Mouse (Mus musculus): ENCODE data around the gene Litaf. TPM values are rescaled to one million over a fixed set of nuclear protein-coding genes. Genes with fewer than 3 reads are reported as not detected.

The Litaf gene
- polyA plus RNA-seq (2016; fragmentation: Nextera tagmentation; extraction: Ambion mirVana): 50.7 and 53.6 TPM in 2 replicates

DNA sequence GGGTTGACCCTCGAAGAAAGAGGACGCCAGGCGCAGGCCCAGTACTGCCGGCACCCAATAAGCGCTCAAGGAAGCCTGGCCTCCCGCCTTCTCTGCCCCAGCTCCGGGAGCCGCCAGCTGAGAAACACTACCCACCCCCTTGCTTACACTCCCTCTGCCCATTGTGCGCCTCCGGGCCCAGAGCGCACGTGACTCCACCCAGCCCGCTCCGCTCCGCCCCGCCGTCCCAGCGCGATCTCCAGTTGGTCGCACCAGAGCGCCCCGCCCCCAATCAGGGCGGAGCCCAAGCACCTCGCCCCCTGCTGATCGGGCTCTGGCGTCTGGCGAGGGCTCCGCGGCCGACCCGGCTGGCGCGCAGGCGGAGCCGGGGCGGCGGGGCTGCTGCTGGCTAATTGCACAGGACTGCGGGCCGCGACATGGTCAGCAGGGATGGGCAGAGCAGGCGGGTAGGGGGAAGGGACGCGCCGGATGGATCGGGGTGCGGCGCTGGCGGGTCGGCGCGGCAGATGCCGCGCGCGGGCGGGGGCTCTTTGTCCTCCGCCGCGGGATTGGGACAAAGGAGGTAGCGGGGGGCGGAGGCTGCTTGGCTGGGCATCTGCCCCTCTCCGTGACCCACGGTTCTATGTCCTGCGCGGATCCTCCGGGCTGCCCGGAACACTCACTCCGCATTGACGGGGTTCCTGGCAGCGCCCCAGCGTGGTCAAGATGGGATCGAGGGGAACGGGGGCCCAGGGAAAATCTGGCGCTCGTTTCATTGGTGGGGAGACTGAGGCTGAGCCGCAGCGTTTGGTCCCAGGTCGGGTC, at the start of gene Litaf:
TSS of gene Litaf (minus strand) at position 129 of the 804 bp plus-strand sequence.
- peak within 1 kb of the TSS; percentile 78 for H3K4me3 ChIP-seq (replicated peaks)
- WGBS: under 1% methylated on average over 78 of the region's 78 CpGs
- no peaks in the 10 kb centered on the region for H3K9me3 ChIP-seq
- H3K36me3 ChIP-seq (replicated peaks): peaks cover 4% of the 10 kb centered on the region; the same call in 1 of the 2 replicates
- peak within 1 kb of the TSS; percentile 94 for H3K9ac ChIP-seq
- ATAC-seq (ENCODE audit: low FRiP score): peak; percentile 98
- no peaks in the 10 kb centered on the region for H3K27me3 ChIP-seq
- H3K27ac ChIP-seq: peak within 1 kb of the TSS; percentile 99
- peak within 1 kb of the TSS; percentile 85 for H3K4me2 ChIP-seq
- peaks cover 68% of the 10 kb centered on the region for H3K4me1 ChIP-seq

DNA sequence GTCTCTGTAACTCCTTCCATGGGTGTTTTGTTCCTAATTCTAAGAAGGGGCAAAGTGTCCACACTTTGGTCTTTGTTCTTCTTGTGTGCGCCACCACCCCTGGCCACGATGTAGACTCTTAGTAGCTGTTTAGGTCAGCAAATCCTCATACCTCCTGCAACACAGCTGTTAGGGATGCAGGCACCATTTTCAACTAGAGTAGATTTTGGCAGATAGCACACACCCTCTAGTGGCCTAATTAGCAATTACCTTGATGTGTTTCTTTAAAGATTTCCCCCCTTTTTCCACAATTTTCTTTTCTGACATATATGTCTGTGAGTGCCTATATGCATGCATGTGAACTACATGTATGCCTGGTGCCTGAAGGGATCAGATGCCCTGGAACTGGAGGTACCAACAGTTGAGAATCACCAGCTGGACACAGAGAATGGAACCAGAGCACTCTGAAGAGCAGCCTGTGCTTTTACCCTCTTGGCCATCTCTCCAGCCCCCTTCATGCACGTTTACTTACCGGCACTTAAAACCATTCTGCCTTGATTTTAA, 43.3 kb upstream of the Litaf start:
- no peak for ATAC-seq (ENCODE audit: low FRiP score)
- H3K4me1 ChIP-seq: no peaks in the 10 kb centered on the region
- H3K36me3 ChIP-seq (replicated peaks): 0 out of 2 replicates have a peak, but pooled peaks cover 3% of the 10 kb centered on the region
- H3K9me3 ChIP-seq: no peaks in the 10 kb centered on the region
- 72% methylated on average over 4 of the region's 4 CpGs for WGBS
- H3K4me2 ChIP-seq: no peak overlapping the region
- H3K4me3 ChIP-seq (replicated peaks): no peak overlapping the region
- no peak overlapping the region for H3K27ac ChIP-seq
- H3K27me3 ChIP-seq: no peaks in the 10 kb centered on the region
- H3K9ac ChIP-seq: no peak overlapping the region

DNA sequence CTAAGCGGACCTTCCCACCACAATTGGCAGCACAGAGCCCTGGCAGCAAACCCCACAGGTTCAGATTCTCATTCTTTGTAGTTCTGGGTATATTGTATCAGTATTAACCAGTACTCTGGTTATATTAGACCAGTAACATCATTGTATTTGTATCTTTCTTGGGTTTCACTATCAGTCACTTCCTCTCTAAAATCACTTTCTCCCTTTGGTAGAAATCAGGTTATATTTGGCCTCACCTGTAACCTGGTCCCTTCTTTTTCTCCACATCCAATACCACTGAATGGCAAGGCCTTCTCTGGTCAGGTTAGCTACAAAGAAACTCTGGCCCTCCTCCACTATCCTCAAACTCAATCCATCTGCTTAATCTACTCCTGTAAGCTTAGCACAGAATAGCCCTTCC, 38.9 kb upstream of the Litaf start:
- Histone ChIP-seq H3K27ac (no peak overlapping the region), H3K36me3 (replicated peaks) (0 out of 2 replicates have a peak, but pooled peaks cover 3% of the 10 kb centered on the region), H3K4me1 (no peaks in the 10 kb centered on the region), H3K9ac (no peak overlapping the region), H3K4me2 (no peak overlapping the region), H3K27me3 (no peaks in the 10 kb centered on the region), H3K9me3 (no peaks in the 10 kb centered on the region), H3K4me3 (replicated peaks) (no peak overlapping the region)
- ATAC-seq (ENCODE audit: low FRiP score): no peak
- WGBS: 86% methylated on average over 1 of the region's 1 CpGs

DNA sequence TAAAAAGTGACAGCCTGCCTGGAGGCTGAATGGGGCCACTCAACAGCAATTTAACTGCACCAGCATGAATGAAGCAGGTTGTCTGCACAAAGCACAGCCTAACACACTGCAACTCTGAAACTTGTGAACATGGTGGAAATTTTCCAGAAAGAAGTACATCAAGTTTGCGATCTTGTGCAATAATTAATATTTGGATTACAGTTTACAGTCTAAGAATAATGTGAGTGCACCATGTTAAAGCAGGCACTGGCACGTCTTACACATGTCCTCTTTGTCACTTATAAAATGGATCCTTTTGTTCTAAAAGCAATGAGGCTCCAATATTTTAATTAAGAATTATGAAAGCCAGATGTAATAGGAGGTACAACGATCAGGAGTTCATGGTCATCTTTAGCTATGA, 31.3 kb upstream of the Litaf start:
- no peak for ATAC-seq (ENCODE audit: low FRiP score)
- H3K36me3 ChIP-seq (replicated peaks): 0 out of 2 replicates have a peak, but pooled peaks cover 13% of the 10 kb centered on the region
- no peak overlapping the region for H3K4me2 ChIP-seq
- no peaks in the 10 kb centered on the region for H3K9me3 ChIP-seq
- no peaks in the 10 kb centered on the region for H3K27me3 ChIP-seq
- H3K9ac ChIP-seq: no peak overlapping the region
- H3K4me3 ChIP-seq (replicated peaks): no peak overlapping the region
- 87% methylated on average over 3 of the region's 3 CpGs for WGBS
- peaks cover 3% of the 10 kb centered on the region; the same call in 1 of the 2 replicates for H3K4me1 ChIP-seq
- no peak overlapping the region for H3K27ac ChIP-seq

DNA sequence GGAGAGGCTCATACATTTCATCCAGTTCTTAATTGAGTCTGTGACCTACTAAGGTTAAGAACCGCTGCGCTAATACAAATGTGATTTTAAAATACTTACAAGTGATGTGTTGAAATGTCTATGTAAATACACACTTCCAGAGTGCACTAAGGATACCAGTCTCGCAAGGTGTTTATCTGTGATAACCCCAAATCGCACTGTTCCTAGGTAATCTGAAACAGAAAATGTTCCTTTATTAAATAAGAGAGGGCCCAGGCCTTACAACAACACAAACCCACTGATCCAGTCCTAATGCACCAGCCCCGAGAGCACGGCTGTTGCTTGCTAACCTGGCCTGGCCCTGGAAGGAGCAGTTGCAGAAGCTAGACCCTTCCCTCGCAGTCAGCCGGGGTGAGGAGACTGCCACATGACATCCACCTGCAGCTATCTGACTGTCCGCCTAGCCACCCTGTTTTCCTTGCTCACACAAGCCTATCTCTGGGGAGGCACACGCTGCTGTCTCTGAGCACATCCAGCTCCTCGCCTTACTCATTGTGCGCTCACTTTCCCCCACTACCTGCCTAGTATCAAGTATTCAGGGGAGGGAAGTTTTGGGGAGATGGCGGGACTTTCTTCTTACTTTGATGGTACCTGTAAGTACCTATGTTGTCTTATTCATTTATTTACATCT, 27.9 kb upstream of the Litaf start:
- no peak overlapping the region for H3K9ac ChIP-seq
- H3K27ac ChIP-seq: no peak overlapping the region
- H3K4me3 ChIP-seq (replicated peaks): no peak overlapping the region
- peaks cover 3% of the 10 kb centered on the region; the same call in 1 of the 2 replicates for H3K4me1 ChIP-seq
- H3K27me3 ChIP-seq: no peaks in the 10 kb centered on the region
- no peaks in the 10 kb centered on the region for H3K9me3 ChIP-seq
- no peak overlapping the region for H3K4me2 ChIP-seq
- peaks cover 33% of the 10 kb centered on the region for H3K36me3 ChIP-seq (replicated peaks)
- 93% methylated on average over 13 of the region's 13 CpGs for WGBS
- no peak for ATAC-seq (ENCODE audit: low FRiP score)

DNA sequence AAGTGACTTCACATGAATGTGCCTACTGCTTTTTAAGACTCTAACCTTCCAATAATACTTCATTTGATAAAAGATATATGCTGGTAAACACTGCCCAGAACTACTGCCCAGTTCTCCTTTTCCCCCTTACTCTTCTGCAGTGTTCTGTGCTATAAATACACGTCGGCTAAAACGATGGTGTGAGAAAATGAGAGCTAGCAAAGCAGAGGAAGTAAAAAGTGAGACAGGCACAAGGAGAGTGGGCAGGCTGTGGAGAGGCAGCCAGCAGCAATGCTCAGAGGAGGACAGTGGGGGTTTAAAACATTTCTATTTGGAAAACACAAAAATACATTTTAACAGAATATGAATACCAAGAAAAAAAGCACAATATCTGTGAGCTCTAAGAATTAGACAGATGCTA, 26.6 kb upstream of the Litaf start:
- Histone ChIP-seq H3K4me1 (peaks cover 7% of the 10 kb centered on the region; the same call in 1 of the 2 replicates), H3K27ac (no peak overlapping the region), H3K9ac (no peak overlapping the region), H3K9me3 (no peaks in the 10 kb centered on the region), H3K27me3 (no peaks in the 10 kb centered on the region), H3K4me3 (replicated peaks) (no peak overlapping the region), H3K36me3 (replicated peaks) (peaks cover 42% of the 10 kb centered on the region), H3K4me2 (no peak overlapping the region)
- no peak for ATAC-seq (ENCODE audit: low FRiP score)
- WGBS: 83% methylated on average over 3 of the region's 3 CpGs

DNA sequence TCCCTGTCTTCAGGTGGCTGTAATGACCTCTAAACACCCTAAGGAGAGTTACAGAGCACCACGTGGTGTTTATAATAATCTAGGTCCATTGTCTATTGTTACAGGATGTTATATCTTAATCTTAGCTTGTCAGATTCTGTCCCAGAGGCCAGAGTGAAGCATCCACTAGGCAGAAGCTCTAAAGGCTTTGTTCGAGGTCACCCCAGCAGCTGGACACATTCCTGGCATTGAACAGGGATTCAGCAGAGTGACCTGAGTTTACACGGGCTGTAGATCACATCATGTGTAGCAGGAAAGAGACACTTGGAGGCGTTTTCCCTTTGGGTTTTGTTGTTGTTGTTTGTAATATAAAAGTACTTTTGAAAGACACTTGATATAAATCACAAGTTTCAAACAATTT, 26.1 kb upstream of the Litaf start:
- peaks cover 42% of the 10 kb centered on the region for H3K36me3 ChIP-seq (replicated peaks)
- H3K27ac ChIP-seq: no peak overlapping the region
- 85% methylated on average over 4 of the region's 4 CpGs for WGBS

DNA sequence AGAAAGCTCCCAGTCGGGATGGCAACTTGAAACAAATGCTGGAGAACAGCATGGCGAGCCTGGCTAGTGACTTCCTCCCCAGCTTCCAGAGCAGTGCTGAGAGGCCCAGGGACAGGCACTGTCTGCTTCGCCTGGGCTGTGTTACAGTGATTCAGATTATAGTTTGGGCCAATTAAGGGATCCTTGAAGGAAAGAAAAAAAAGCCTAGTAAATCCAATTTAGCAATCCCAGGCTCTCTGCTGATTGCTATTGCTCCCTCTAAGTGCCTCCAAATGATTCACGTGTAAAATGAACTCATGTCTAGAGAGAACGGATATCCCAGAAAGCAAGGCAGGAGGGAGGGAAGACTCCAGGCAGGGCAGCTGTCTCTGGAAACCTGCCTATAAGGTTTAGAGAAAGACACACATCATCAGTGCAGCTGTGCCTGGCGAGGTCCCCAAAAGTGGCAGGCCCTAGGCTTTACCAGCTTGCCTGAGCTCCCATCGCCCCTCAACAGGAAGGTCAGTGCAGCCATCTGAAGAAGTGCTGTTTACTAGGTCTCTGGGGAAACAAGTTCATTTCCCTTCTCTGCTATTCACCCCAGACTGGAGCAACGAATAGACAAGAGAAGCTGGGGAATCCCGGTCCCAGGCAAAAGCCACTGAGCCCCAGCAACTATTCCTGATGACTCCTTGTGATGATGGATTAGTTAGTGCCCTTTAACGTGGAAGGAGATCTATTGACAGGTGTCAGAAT, 25.0 kb upstream of the Litaf start:
- 83% methylated on average over 10 of the region's 10 CpGs for WGBS
- ATAC-seq (ENCODE audit: low FRiP score): no peak
- no peak overlapping the region for H3K9ac ChIP-seq
- H3K27me3 ChIP-seq: no peaks in the 10 kb centered on the region
- H3K4me2 ChIP-seq: no peak overlapping the region
- no peak overlapping the region for H3K27ac ChIP-seq
- H3K9me3 ChIP-seq: no peaks in the 10 kb centered on the region
- H3K4me1 ChIP-seq: peaks cover 12% of the 10 kb centered on the region; the same call in 1 of the 2 replicates
- H3K4me3 ChIP-seq (replicated peaks): no peak overlapping the region
- peaks cover 42% of the 10 kb centered on the region for H3K36me3 ChIP-seq (replicated peaks)

More for the DNA sequence above, 26.1 kb upstream of the Litaf start:
- no peak for ATAC-seq (ENCODE audit: low FRiP score)
- Histone ChIP-seq H3K4me2 (no peak overlapping the region), H3K4me1 (peaks cover 8% of the 10 kb centered on the region; the same call in 1 of the 2 replicates), H3K9me3 (no peaks in the 10 kb centered on the region), H3K4me3 (replicated peaks) (no peak overlapping the region), H3K27me3 (no peaks in the 10 kb centered on the region), H3K9ac (no peak overlapping the region)

DNA sequence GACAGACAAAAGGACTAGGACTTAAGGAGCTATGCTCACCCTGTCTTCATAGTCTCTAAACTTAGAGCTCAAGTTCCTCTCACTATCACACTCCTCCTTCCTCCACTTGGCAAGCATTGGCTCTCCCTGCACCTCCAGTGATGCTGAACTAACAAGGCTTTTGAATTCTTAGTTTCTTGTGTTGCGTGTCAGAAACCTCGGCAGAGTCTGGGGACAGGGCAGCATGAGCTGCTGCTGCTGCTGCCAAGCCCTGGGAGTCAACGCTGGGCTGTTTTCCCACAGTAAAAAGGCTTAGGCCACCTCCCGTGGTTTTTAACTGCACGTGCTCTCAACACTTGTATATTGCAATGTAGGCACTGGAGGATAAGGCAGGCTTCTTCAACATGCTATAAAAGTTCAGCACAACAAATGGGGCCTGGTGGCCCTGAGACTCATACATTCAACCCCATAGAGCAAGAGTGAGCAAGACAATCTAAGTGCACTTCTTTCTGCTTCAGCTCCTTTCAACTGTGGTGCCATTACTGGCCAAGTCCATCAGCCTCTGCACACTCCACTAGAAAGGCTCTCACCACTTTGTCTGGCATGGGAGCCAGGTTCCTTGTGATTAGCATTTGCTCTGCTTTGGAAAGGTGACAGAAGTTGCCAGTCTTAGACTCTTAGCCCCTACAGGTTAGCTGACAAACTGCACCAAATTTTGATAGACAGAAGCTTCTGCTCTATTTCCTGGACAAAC, 21.1 kb upstream of the Litaf start:
- H3K36me3 ChIP-seq (replicated peaks): peaks cover 59% of the 10 kb centered on the region
- no peak overlapping the region for H3K4me2 ChIP-seq
- H3K27ac ChIP-seq: peak overlapping the region; percentile 61
- no peaks in the 10 kb centered on the region for H3K27me3 ChIP-seq
- H3K9me3 ChIP-seq: no peaks in the 10 kb centered on the region
- H3K4me3 ChIP-seq (replicated peaks): no peak overlapping the region
- H3K4me1 ChIP-seq: peaks cover 12% of the 10 kb centered on the region; the same call in 1 of the 2 replicates
- WGBS: 29% methylated on average over 5 of the region's 5 CpGs
- peak; percentile 66; the same call in 1 of the 2 replicates for ATAC-seq (ENCODE audit: low FRiP score)
- H3K9ac ChIP-seq: no peak overlapping the region

DNA sequence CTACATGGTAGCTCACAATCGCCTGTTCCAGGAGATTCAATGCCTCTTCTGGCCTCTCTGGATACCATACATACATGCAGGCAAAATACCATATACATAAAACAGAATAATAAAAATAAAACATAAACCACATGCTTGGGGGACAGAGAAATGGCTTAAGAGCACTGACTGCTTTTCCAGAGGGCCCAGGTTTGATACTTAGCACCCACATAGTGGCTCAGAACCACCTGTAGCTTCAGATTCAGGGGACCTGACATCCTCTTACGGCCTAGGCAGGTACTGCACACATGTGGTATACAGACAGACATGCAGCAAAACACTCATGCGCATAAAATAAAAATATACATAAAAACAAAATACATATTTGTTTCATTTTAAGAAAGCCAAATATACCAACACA, 20.3 kb upstream of the Litaf start:
- Histone ChIP-seq H3K4me3 (replicated peaks) (no peak overlapping the region), H3K4me1 (peaks cover 12% of the 10 kb centered on the region; the same call in 1 of the 2 replicates), H3K27ac (no peak overlapping the region), H3K27me3 (no peaks in the 10 kb centered on the region), H3K4me2 (no peak overlapping the region), H3K9me3 (no peaks in the 10 kb centered on the region), H3K9ac (no peak overlapping the region), H3K36me3 (replicated peaks) (peaks cover 57% of the 10 kb centered on the region)
- ATAC-seq (ENCODE audit: low FRiP score): no peak
- WGBS: 93% methylated on average over 3 of the region's 3 CpGs

DNA sequence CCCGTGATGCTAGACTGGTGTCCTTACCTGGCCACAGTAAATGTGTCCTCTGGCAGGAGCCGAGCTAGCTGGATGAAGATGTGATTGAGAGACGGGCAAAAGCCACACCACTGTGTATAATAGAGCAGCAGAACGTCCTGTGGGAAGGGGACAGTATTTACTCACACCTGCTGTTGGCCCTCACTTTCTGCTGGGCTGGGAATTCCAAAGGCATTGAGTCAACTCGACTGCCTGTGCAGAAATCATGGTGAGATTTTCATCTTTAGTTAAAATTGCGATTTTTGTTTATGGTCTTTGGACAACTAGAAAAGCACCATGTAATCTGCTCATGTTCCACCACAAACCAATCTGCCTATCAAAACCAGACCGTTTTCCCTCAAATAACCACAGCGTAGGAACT, 18.2 kb upstream of the Litaf start:
- 91% methylated on average over 8 of the region's 8 CpGs for WGBS
- no peak overlapping the region for H3K27ac ChIP-seq
- H3K9ac ChIP-seq: no peak overlapping the region
- H3K27me3 ChIP-seq: no peaks in the 10 kb centered on the region
- H3K4me2 ChIP-seq: no peak overlapping the region
- ATAC-seq (ENCODE audit: low FRiP score): no peak
- H3K4me1 ChIP-seq: peaks cover 12% of the 10 kb centered on the region; the same call in 1 of the 2 replicates
- H3K9me3 ChIP-seq: no peaks in the 10 kb centered on the region
- no peak overlapping the region for H3K4me3 ChIP-seq (replicated peaks)
- peaks cover 56% of the 10 kb centered on the region for H3K36me3 ChIP-seq (replicated peaks)
